Comparison of ENCODE assay signal across 31 mouse cellular contexts in the genomic region with DNA sequence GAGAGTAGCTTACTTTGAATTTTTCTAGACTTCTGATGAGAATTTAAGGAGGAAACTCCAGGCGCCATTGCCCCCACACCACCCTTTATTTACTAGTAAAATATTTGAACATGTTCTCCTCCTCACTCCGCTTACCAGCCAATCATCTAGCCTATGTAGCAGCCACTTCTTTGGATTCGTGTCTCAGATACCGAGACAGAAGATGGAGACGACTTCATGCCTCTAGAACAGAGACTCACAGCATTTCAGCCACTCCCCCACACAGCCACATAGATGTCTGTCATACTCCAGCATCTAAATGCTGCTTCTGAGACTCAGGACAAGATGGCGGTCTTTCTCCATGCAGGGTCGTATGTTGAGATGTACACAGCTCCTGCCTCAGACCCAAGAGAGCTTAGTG. TPM values are rescaled to one million over a fixed set of nuclear protein-coding genes. Genes with fewer than 3 reads are reported as not detected.
"Had no signal": no experiment of that assay in that cellular context is flagged by ENCODE, and none has a peak within 500 bp of the region (broad histone marks: within the 10 kb centered on the region; RNA-seq: fewer than 3 reads in every experiment).

No protein-coding gene starts in this region.

- H3K9ac ChIP-seq: liver, embryonic 13.5 days; liver, embryonic 15.5 days; liver, postnatal 0 days; lung, embryonic 15.5 days; midbrain, embryonic 12.5 days; neural tube, embryonic 12.5 days had no signal

- DNase-seq: liver, embryonic 13.5 days; liver, postnatal 0 days; lung, adult 2 months; lung, postnatal 14 days; lung, postnatal 36 days; midbrain, embryonic 14.5 days; retina, postnatal 1 day; right cerebral cortex, adult 18-20 months; right cerebral cortex, postnatal 25 days; right cerebral cortex, postnatal 4 days; spleen, adult 18-20 months; thymus, adult 2 months; thymus, postnatal 25 days; thymus, postnatal 4 days had no signal

- H3K36me3 ChIP-seq: liver, embryonic 13.5 days; liver, embryonic 15.5 days; lung, embryonic 15.5 days; midbrain, embryonic 12.5 days; neural tube, embryonic 12.5 days had no signal

- ATAC-seq: liver, postnatal 0 days; lung, postnatal 0 days; midbrain, embryonic 16.5 days had no signal

- H3K27ac ChIP-seq: liver, embryonic 13.5 days; liver, embryonic 15.5 days; lung, embryonic 15.5 days; midbrain, embryonic 12.5 days; neural tube, embryonic 12.5 days had no signal

- H3K27me3 ChIP-seq: lung, embryonic 15.5 days; midbrain, embryonic 12.5 days; neural tube, embryonic 12.5 days had no signal

- H3K4me3 ChIP-seq: liver, embryonic 13.5 days; liver, embryonic 15.5 days; lung, embryonic 15.5 days; megakaryocyte, embryonic 14.5 days; midbrain, embryonic 12.5 days; neural tube, embryonic 12.5 days had no signal

- H3K4me2 ChIP-seq: liver, embryonic 13.5 days; liver, embryonic 15.5 days; lung, embryonic 15.5 days; midbrain, embryonic 12.5 days; neural tube, embryonic 12.5 days had no signal

- H3K4me1 ChIP-seq: liver, embryonic 13.5 days; liver, embryonic 15.5 days; lung, embryonic 15.5 days; midbrain, embryonic 12.5 days; neural tube, embryonic 12.5 days had no signal

- H3K9me3 ChIP-seq: liver, embryonic 13.5 days; liver, embryonic 15.5 days; lung, embryonic 15.5 days; megakaryocyte, embryonic 14.5 days; midbrain, embryonic 12.5 days; neural tube, embryonic 12.5 days had no signal

RNA-seq across cellular contexts. Expression of gene Gm10160, which starts 13.5 kb away (rescaled TPM):
- total RNA-seq: megakaryocyte progenitor cell, adult 5-6 weeks; monocyte, adult 5-6 weeks; neutrophil, adult 5-6 weeks had no signal
- polyA plus RNA-seq: liver, embryonic 13.5 days; liver, embryonic 15.5 days; liver, postnatal 0 days; lung, adult 2 months; lung, embryonic 15.5 days; lung, postnatal 0 days; macrophage; midbrain, embryonic 12.5 days; midbrain, embryonic 14.5 days; midbrain, embryonic 16.5 days; neural tube, embryonic 12.5 days; neural tube, embryonic 14.5 days; small intestine, adult 2 months; stomach, embryonic 14.5 days; stomach, embryonic 16.5 days; testis, adult 2 months; thymus, adult 2 months; urinary bladder, adult 2 months had no signal
